Mouse (Mus musculus) heart, postnatal 0 days (tissue): ENCODE results near the gene Gpatch8. TPM values are rescaled to one million over a fixed set of nuclear protein-coding genes. Genes with fewer than 3 reads are reported as not detected.
A peak's percentile ranks its signal among the peaks of the same experiment; 100 is the strongest.

Experiments
- ATAC-seq: fragments of 200-750 bp; cut with Nextera tagmentation; 2 replicates; pipeline ENCODE4 v1.8.0; 2017; ENCODE audit warnings: low read depth, moderate number of reproducible peaks, moderate library complexity; ENCODE audit not compliant: insufficient read depth
- DNase-seq: peaks from one replicate; pipeline ENCODE4 v3.0.0-alpha.2; 2016; ENCODE audit warnings: low spot score
- H3K27ac ChIP-seq: fragments of 300-500 bp; sonication (generic); 2 replicates; pipeline ENCODE4 v1.5.1; 2014; ENCODE audit warnings: low read depth, mild to moderate bottlenecking
- H3K27me3 ChIP-seq: fragments of 300-500 bp; sonication (generic); 2 replicates; pipeline ENCODE4 v1.6.1; 2014; ENCODE audit warnings: low read length, mixed read lengths; ENCODE audit not compliant: control insufficient read depth, insufficient read depth
- H3K36me3 ChIP-seq: fragments of 300-500 bp; sonication (generic); replicated peaks from 2 replicates; pipeline ENCODE4 v1.6.1; 2014; ENCODE audit warnings: low read length, mixed read lengths; ENCODE audit not compliant: control insufficient read depth, insufficient read depth
- H3K4me1 ChIP-seq: fragments of 300-500 bp; sonication (generic); 2 replicates; pipeline ENCODE4 v1.6.1; 2014; ENCODE audit warnings: antibody characterized with exemption; ENCODE audit not compliant: control insufficient read depth, insufficient read depth
- H3K4me2 ChIP-seq: fragments of 300-500 bp; sonication (generic); 2 replicates; pipeline ENCODE4 v1.6.1; 2014; ENCODE audit warnings: low read depth, mild to moderate bottlenecking, low read length, moderate library complexity
- H3K4me3 ChIP-seq: fragments of 300-500 bp; sonication (generic); 2 replicates; pipeline ENCODE4 v1.5.1; 2014; ENCODE audit warnings: low read depth, low read length
- H3K9ac ChIP-seq: fragments of 300-500 bp; sonication (generic); replicated peaks from 2 replicates; pipeline ENCODE4 v1.6.1; 2014; ENCODE audit warnings: low read depth, low read length, mixed read lengths
- H3K9me3 ChIP-seq: fragments of 300-500 bp; sonication (generic); replicated peaks from 2 replicates; pipeline ENCODE4 v1.6.1; 2016; ENCODE audit warnings: low read length; ENCODE audit not compliant: control insufficient read depth
- CTCF ChIP-seq: IDR thresholded peaks from 2 replicates; pipeline ENCODE4 v1.5.1; 2016; ENCODE audit warnings: antibody characterized with exemption, control low read depth, low read depth
- EP300 ChIP-seq: IDR thresholded peaks from 2 replicates; pipeline ENCODE4 v1.6.1; 2016; ENCODE audit warnings: antibody characterized with exemption, low read depth
- WGBS: fragments of 180-500 bp; shearing (Covaris S2); extraction: QIAGEN DNeasy Blood & Tissue Kit; methylation state at CpG from one replicate; pipeline ENCODE4 v1.1.7; 2014; 5-methylcytosine and 5-hydroxymethylcytosine counted together
- polyA plus RNA-seq: library from polyadenylated mRNA; unstranded; fragments of >200 nt; fragmentation: Nextera tagmentation; extraction: Ambion mirVana; gene quantifications from 2 replicates; pipeline ENCODE4 v1.2.1, GENCODE M21; 2015
- total RNA-seq: library from RNA; depleted of rRNA; stranded (reverse); fragments of >200 nt; gene quantifications from 2 replicates; pipeline ENCODE4 v1.2.3, GENCODE M21; 2014; ENCODE audit warnings: low replicate concordance

Gene Gpatch8
- total and polyA plus RNA-seq, 2 experiments from 2014 or later: 25.8 to 40.8 TPM

- Histone ChIP-seq H3K9me3 (no peaks in the 10 kb centered on the region), H3K36me3 (peaks cover 41% of the 10 kb centered on the region), H3K27ac (no peak overlapping the region), H3K4me3 (no peak overlapping the region), H3K27me3 (no peaks in the 10 kb centered on the region), H3K4me2 (no peak overlapping the region), H3K9ac (no peak overlapping the region), H3K4me1 (peaks cover 13% of the 10 kb centered on the region)
- TF ChIP-seq CTCF: no peak
- TF ChIP-seq EP300: no peak
- no peak for ATAC-seq
- no peak for DNase-seq
- 85% methylated on average over 14 of the region's 14 CpGs for WGBS
These were observed 116.8 kb downstream of the Gpatch8 start for GRCm38 (mm10) chr11:102439093-102440082.

DNA sequence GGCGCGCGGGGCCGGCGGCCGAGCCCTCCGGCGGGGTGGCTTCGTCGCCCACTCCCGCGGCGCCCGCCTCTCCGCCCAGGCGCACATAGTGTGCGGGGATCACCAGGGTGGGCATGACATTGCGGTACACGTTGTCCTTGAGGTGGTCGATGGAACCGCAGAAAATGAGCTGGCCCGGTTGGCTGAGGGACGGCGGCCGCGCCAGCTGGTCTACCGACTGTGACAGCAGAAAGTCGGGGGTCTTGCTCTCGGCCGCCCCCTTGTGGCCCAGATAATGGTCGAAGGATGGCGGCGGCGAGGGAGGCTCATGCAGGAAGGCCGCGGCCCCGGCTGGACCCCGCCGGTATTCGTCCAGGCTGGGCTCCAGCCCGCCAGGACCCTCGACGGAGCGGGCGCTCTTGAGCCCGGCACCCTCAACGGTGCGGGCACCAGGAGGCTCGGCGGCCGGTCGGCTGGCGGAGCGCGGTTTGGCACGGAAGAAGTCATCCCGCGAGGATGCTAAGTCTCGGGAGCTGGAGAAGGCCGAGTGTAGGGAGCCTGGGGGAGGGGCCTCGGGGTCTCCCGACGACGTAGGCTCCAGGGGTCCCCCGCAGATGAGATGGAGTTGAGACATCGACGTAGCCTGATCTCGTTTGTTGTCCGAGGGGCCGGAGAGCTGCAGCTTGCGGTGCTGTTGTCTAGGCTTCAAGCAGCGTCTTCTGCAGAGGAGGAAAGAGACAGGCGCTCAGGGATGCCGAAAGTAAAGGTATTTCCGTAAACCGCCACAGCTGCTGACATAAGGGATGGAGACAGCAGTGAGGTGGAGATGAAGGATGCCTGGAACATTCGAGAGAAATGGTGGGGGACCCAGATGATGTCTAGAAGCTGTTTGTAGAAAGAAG, 117.7 kb downstream of the Gpatch8 start:
- Histone ChIP-seq H3K9ac (peak overlapping the region; percentile 62), H3K4me1 (peaks cover 5% of the 10 kb centered on the region; the same call in 1 of the 2 replicates), H3K27me3 (no peaks in the 10 kb centered on the region), H3K27ac (peak overlapping the region; percentile 60; the same call in 1 of the 2 replicates), H3K4me2 (peak overlapping the region; percentile 90), H3K9me3 (no peaks in the 10 kb centered on the region), H3K4me3 (peak overlapping the region; percentile 51), H3K36me3 (peaks cover 41% of the 10 kb centered on the region)
- 22% methylated on average over 70 of the region's 77 CpGs for WGBS
- DNase-seq (peak; percentile 66), ATAC-seq (peak; percentile 31)
- TF ChIP-seq CTCF: peak; percentile 78
- no peak for TF ChIP-seq EP300

DNA sequence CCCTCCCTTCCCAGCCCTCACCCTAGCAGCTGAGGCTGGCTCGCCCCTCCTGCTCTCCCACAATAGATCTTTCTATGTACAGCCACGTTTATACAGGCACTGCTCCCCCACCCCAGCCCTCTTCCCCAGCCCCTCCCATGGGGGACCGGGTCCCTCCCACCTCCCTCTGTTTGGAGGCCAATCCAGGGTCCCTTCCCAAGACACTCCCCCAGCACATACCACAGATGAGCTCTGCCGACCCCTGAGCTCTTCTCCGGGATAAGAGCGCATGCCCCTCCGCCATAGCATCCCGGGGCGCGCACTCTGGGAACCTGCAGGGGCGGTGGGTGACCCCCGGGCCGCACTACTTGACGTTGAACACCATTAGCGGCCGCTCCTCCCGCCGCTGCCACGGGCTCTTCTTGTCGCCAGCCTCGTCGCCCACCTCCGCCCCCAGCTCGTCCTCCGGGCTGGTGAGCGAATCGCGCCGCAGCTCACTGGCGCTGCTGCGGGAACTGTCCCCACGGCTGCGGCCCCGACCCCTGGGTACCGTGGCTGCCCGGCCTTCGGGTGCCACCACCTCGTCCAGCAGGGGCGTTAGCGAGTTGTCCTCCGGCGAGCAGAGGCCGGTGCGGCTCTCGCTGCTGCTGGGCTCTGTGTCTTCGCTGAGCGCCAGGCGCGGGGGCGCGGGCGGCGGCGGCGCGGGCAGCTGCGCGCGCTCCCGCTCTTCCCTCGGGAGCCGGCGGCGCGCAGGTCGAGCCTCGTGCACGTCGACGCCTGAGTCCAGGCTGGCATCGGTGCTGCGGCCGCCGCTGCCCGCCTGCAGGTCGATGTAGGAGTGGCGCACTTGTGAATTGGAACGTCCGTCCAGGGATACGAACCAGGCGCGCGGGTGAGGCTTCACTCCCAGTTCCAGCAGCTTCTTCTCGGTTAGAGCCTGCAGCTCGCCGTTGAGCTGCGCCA, 118.8 kb downstream of the Gpatch8 start:
- ATAC-seq (peak; percentile 57), DNase-seq (peak; percentile 64)
- Histone ChIP-seq H3K27ac (peak overlapping the region; percentile 60), H3K4me2 (peak overlapping the region; percentile 90), H3K9ac (peak overlapping the region; percentile 62), H3K27me3 (no peaks in the 10 kb centered on the region), H3K4me3 (peak overlapping the region; percentile 51), H3K36me3 (peaks cover 38% of the 10 kb centered on the region), H3K4me1 (peaks cover 9% of the 10 kb centered on the region; the same call in 1 of the 2 replicates), H3K9me3 (no peaks in the 10 kb centered on the region)
- TF ChIP-seq CTCF (peak; percentile 36), EP300 (no peak)
- WGBS: 20% methylated on average over 79 of the region's 87 CpGs

DNA sequence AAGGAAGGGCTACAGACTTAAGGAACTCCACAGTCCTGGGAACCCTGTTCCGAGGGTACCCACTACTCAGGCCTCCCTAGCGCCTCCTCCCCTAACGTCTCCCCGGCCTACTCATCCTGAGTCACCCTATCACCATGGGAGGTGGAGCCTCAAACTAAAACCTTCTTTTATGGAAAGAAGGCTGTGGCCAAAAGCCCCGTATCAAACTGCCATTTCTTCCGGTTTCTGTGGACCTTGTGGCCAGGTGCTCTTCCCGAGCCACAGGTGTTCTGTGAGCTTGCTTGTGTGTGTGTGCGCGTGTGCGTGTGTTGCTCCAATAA, 119.8 kb downstream of the Gpatch8 start:
- H3K36me3 ChIP-seq: peaks cover 38% of the 10 kb centered on the region
- no peak for ATAC-seq
- peaks cover 14% of the 10 kb centered on the region; the same call in 1 of the 2 replicates for H3K4me1 ChIP-seq

More for the DNA sequence above, 119.8 kb downstream of the Gpatch8 start:
- Histone ChIP-seq H3K4me2 (no peak overlapping the region), H3K27ac (no peak overlapping the region), H3K4me3 (no peak overlapping the region), H3K9ac (no peak overlapping the region), H3K27me3 (no peaks in the 10 kb centered on the region), H3K9me3 (no peaks in the 10 kb centered on the region)
- DNase-seq: no peak
- WGBS: 82% methylated on average over 10 of the region's 10 CpGs
- no peak for TF ChIP-seq CTCF
